Mouse (Mus musculus) bone marrow, adult 2 months (tissue): Measurements from ENCODE around the gene Rpl35a.

Experiments
- CTCF ChIP-seq: fragments of 200-500 bp; IDR thresholded peaks from 2 replicates; pipeline ENCODE4 v1.5.1; 2011; ENCODE audit warnings: low read length, control low read depth; ENCODE audit not compliant: control insufficient read depth, insufficient read depth
- POLR2A ChIP-seq: fragments of 200-500 bp; IDR thresholded peaks from 2 replicates; pipeline ENCODE4 v1.6.1; 2011; ENCODE audit warnings: low read depth, mild to moderate bottlenecking, control low read depth, low read length, borderline replicate concordance; ENCODE audit not compliant: control insufficient read depth

GRCm38 (mm10) chr16:33076078-33076477 lies 19.8 kb downstream of the Rpl35a start:
- no peak for TF ChIP-seq CTCF
- no peak for TF ChIP-seq POLR2A
